ENCODE assay signal across 34 mouse cellular contexts in the genomic region with DNA sequence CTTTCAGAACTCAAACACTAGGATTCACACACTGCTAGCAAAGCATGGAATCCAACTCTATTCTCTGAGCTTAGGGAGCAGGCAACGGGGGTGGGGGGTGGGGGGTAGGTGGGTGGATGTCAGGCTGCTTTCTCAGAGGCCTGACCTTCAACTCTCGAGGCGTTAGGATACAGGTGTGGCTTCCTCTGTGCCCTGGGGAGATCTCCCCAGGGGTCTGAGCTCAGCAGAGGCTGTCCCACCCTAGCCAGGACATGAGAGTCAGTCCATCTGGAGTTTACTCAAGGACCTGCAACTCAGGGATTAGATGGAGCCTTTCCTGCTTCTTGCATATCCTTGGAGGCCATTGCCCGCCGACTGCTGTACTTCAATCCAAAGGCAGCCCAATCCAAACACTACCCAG. TPM values are rescaled to one million over a fixed set of nuclear protein-coding genes. Genes with fewer than 3 reads are reported as not detected.
DNase-seq lines count a peak whose midpoint lies in the region; ATAC-seq and TF ChIP-seq lines count a peak whose summit lies in the region.
"Had no signal": no experiment of that assay in that cellular context is flagged by ENCODE, and none has a peak within 500 bp of the region (broad histone marks: within the 10 kb centered on the region; RNA-seq: fewer than 3 reads in every experiment).

No protein-coding gene starts in this region.

- peaks cover 5% of the 10 kb centered on the region; the same call in 1 of the 2 replicates for H3K36me3 ChIP-seq in heart, embryonic 10.5 days
- H3K36me3 ChIP-seq in midbrain, embryonic 10.5 days = no peaks in the 10 kb centered on the region
- no peaks in the 10 kb centered on the region for H3K36me3 ChIP-seq in midbrain, embryonic 13.5 days
- H3K36me3 ChIP-seq in limb, embryonic 10.5 days = peaks cover 40% of the 10 kb centered on the region
- H3K36me3 ChIP-seq: embryonic facial prominence, embryonic 13.5 days; forebrain, embryonic 15.5 days; heart, embryonic 15.5 days; hindbrain, embryonic 10.5 days; hindbrain, embryonic 13.5 days had no signal

- DNase-seq in heart, embryonic 10.5 days (ENCODE audit: low spot score) = no peak
- DNase-seq in heart, postnatal 10 days = no peak
- DNase-seq in midbrain, embryonic 10.5 days (ENCODE audit: low spot score) = no peak
- DNase-seq in ES-CJ7 (ENCODE audit: low read depth, low spot score) = peak; percentile 72
- DNase-seq in limb, embryonic 10.5 days (ENCODE audit: low spot score) = no peak
- no peak for DNase-seq in left cerebral cortex, adult 2 months (ENCODE audit: extremely low spot score in 1 of 2, low spot score in 2 of 2)
- no peak for DNase-seq in right cerebral cortex, postnatal 4 days
- DNase-seq: adrenal gland, adult 2 months; adrenal gland, postnatal 14 days; cerebellum, adult 11 months; cerebellum, adult 2 months; cerebellum, adult 9-11 months; cerebellum, postnatal 25 days; embryo, embryonic 11 days; gastrocnemius, postnatal 25 days; heart, adult 18-20 months; heart, postnatal 14 days had no signal

- WGBS in heart, embryonic 10.5 days = 60% methylated on average over 5 of the region's 5 CpGs
- WGBS in midbrain, embryonic 10.5 days = 82% methylated on average over 5 of the region's 5 CpGs
- WGBS in midbrain, embryonic 13.5 days = 83% methylated on average over 5 of the region's 5 CpGs
- WGBS in limb, embryonic 10.5 days = 70% methylated on average over 5 of the region's 5 CpGs

- intact Hi-C loops in heart, postnatal 10 days (cut with DNase I) = no loop called here
- intact Hi-C loops in left cerebral cortex, adult 2 months (cut with DNase I) = no loop called here

- peaks cover 71% of the 10 kb centered on the region for H3K27me3 ChIP-seq in heart, embryonic 10.5 days (ENCODE audit: insufficient read depth, poor library complexity, severe bottlenecking)
- peaks cover 51% of the 10 kb centered on the region for H3K27me3 ChIP-seq in midbrain, embryonic 10.5 days (ENCODE audit: low read depth, poor library complexity, severe bottlenecking)
- H3K27me3 ChIP-seq in midbrain, embryonic 13.5 days = 0 out of 2 replicates have a peak, but pooled peaks cover 2% of the 10 kb centered on the region
- no peaks in the 10 kb centered on the region for H3K27me3 ChIP-seq in limb, embryonic 10.5 days (ENCODE audit: low read depth, poor library complexity, severe bottlenecking)
- H3K27me3 ChIP-seq: forebrain, embryonic 12.5 days; forebrain, embryonic 15.5 days; heart, embryonic 15.5 days had no signal

- H3K4me2 ChIP-seq in midbrain, embryonic 13.5 days (replicated peaks) = no peak overlapping the region
- H3K4me2 ChIP-seq: embryonic facial prominence, embryonic 13.5 days; forebrain, embryonic 12.5 days; forebrain, embryonic 15.5 days; heart, embryonic 15.5 days; hindbrain, embryonic 13.5 days had no signal

- no peak overlapping the region for H3K9ac ChIP-seq in midbrain, embryonic 13.5 days (replicated peaks)
- H3K9ac ChIP-seq: embryonic facial prominence, embryonic 13.5 days; forebrain, embryonic 12.5 days; forebrain, embryonic 15.5 days; heart, embryonic 15.5 days; hindbrain, embryonic 13.5 days had no signal

- peak overlapping the region; percentile 6 for H3K27ac ChIP-seq in heart, embryonic 10.5 days
- H3K27ac ChIP-seq in midbrain, embryonic 10.5 days (replicated peaks) = 0 out of 2 replicates have a peak overlapping the region, but pooled peaks have one; percentile 13
- H3K27ac ChIP-seq in midbrain, embryonic 13.5 days = no peak overlapping the region
- H3K27ac ChIP-seq in limb, embryonic 10.5 days = peak overlapping the region; percentile 63
- H3K27ac ChIP-seq in left cerebral cortex, adult 2 months = no peak overlapping the region
- H3K27ac ChIP-seq: embryonic facial prominence, embryonic 10.5 days; embryonic facial prominence, embryonic 13.5 days; forebrain, embryonic 12.5 days; forebrain, embryonic 15.5 days; heart, embryonic 15.5 days; hindbrain, embryonic 10.5 days; hindbrain, embryonic 13.5 days; hindbrain, postnatal 0 days had no signal

- no peak overlapping the region for H3K4me3 ChIP-seq in heart, embryonic 10.5 days
- no peak overlapping the region for H3K4me3 ChIP-seq in midbrain, embryonic 10.5 days
- no peak overlapping the region for H3K4me3 ChIP-seq in midbrain, embryonic 13.5 days (replicated peaks)
- H3K4me3 ChIP-seq in limb, embryonic 10.5 days = no peak overlapping the region
- no peak overlapping the region for H3K4me3 ChIP-seq in left cerebral cortex, adult 2 months
- H3K4me3 ChIP-seq: embryonic facial prominence, embryonic 10.5 days; embryonic facial prominence, embryonic 13.5 days; erythroblast, embryonic 14.5 days; forebrain, embryonic 12.5 days; forebrain, embryonic 15.5 days; heart, embryonic 15.5 days; hindbrain, embryonic 10.5 days; hindbrain, embryonic 13.5 days had no signal

- TF ChIP-seq CTCF in left cerebral cortex, adult 2 months (IDR thresholded peaks at IDR 0.05) = no peak

- H3K9me3 ChIP-seq in heart, embryonic 10.5 days = no peaks in the 10 kb centered on the region
- H3K9me3 ChIP-seq in midbrain, embryonic 10.5 days (replicated peaks) = no peaks in the 10 kb centered on the region
- H3K9me3 ChIP-seq in midbrain, embryonic 13.5 days = no peaks in the 10 kb centered on the region
- H3K9me3 ChIP-seq in limb, embryonic 10.5 days (replicated peaks) = no peaks in the 10 kb centered on the region
- H3K9me3 ChIP-seq: embryonic facial prominence, embryonic 10.5 days; embryonic facial prominence, embryonic 13.5 days; forebrain, embryonic 12.5 days; forebrain, embryonic 15.5 days; heart, embryonic 15.5 days; hindbrain, embryonic 10.5 days; hindbrain, embryonic 13.5 days had no signal

- ATAC-seq in midbrain, embryonic 13.5 days = no peak
- ATAC-seq: forebrain, embryonic 15.5 days; hindbrain, postnatal 0 days; inflammation-experienced regulatory T-cells, adult 6 months; intestine, embryonic 16.5 days had no signal

- peaks cover 48% of the 10 kb centered on the region for H3K4me1 ChIP-seq in heart, embryonic 10.5 days
- H3K4me1 ChIP-seq in midbrain, embryonic 10.5 days = peaks cover 40% of the 10 kb centered on the region
- H3K4me1 ChIP-seq in midbrain, embryonic 13.5 days (replicated peaks) = peaks cover 18% of the 10 kb centered on the region
- H3K4me1 ChIP-seq in limb, embryonic 10.5 days = peaks cover 85% of the 10 kb centered on the region
- H3K4me1 ChIP-seq: forebrain, embryonic 15.5 days had no signal

RNA-seq across cellular contexts. Expression of gene B230104I21Rik, which starts 33.2 kb away (rescaled TPM):
- not detected in 2 replicates for polyA plus RNA-seq in heart, embryonic 10.5 days (2016; fragmentation: Nextera tagmentation; extraction: Ambion mirVana)
- not detected for total RNA-seq in heart, postnatal 10 days (2021)
- polyA plus RNA-seq in midbrain, embryonic 10.5 days (2016; fragmentation: Nextera tagmentation; extraction: Ambion mirVana) = 0.16 TPM in 1 of 2 replicates, not detected in the other
- 0.24 TPM in 1 of 2 replicates, not detected in the other for polyA plus RNA-seq in midbrain, embryonic 13.5 days (2015; fragmentation: Nextera tagmentation; extraction: Ambion mirVana)
- 0.18 TPM in 1 of 2 replicates, not detected in the other for polyA plus RNA-seq in limb, embryonic 10.5 days (2016; fragmentation: Nextera tagmentation; extraction: Ambion mirVana)
- not detected for total RNA-seq in left cerebral cortex, adult 2 months (2021)
- total RNA-seq: adrenal gland, adult 2 months; adrenal gland, postnatal 14 days; adrenal gland, postnatal 4 days; common myeloid progenitor, adult 5-6 weeks; ES-E14; gastrocnemius, adult 8-10 months; gastrocnemius, postnatal 25 days; heart, adult 18-20 months; heart, postnatal 14 days; hindbrain, postnatal 0 days had no signal
- polyA plus RNA-seq: adrenal gland, adult 2 months; embryonic facial prominence, embryonic 10.5 days; embryonic facial prominence, embryonic 13.5 days; erythroblast, embryonic 14.5 days; gonadal fat pad, adult 2 months; heart, embryonic 15.5 days; hindbrain, embryonic 10.5 days; hindbrain, embryonic 13.5 days; hindbrain, postnatal 0 days; inflammation-experienced regulatory T-cells, adult 6 months; intestine, embryonic 16.5 days had no signal

Comparison
In these comparisons a context has a peak if more than half of its experiments do, and no peak if none do; other contexts are left out.
1. H3K27ac ChIP-seq: peak in heart, embryonic 10.5 days (single experiment), midbrain, embryonic 10.5 days (single experiment) and limb, embryonic 10.5 days (single experiment); none in midbrain, embryonic 13.5 days (single experiment) and left cerebral cortex, adult 2 months (single experiment).